Mouse (Mus musculus) heart, embryonic 11.5 days (tissue): ENCODE data around the gene Slfn5. TPM values are rescaled to one million over a fixed set of nuclear protein-coding genes. Genes with fewer than 3 reads are reported as not detected.
"Not testable (repeated sequence)": the region's sequence is repeated elsewhere in the genome, so short reads cannot be mapped to it uniquely, and the experiment has no call there.

Experiments used
- ATAC-seq: fragments of 200-750 bp; cut with Nextera tagmentation; replicated peaks from 2 replicates; pipeline ENCODE4 v1.8.0; 2017; ENCODE audit warnings: moderate library complexity; ENCODE audit not compliant: insufficient number of reproducible peaks, low FRiP score, low TSS enrichment
- H3K27ac ChIP-seq: fragments of 300-500 bp; sonication (generic); 2 replicates; pipeline ENCODE4 v1.5.1; 2014; ENCODE audit warnings: mild to moderate bottlenecking, low read depth, low read length
- H3K27me3 ChIP-seq: fragments of 300-500 bp; sonication (generic); 2 replicates; pipeline ENCODE4 v1.6.1; 2014; ENCODE audit warnings: mild to moderate bottlenecking, low read length, mixed read lengths; ENCODE audit not compliant: control insufficient read depth, insufficient read depth
- H3K36me3 ChIP-seq: fragments of 300-500 bp; sonication (generic); 2 replicates; pipeline ENCODE4 v1.6.1; 2014; ENCODE audit warnings: mild to moderate bottlenecking, low read length, moderate library complexity, mixed read lengths; ENCODE audit not compliant: control insufficient read depth, insufficient read depth
- H3K4me1 ChIP-seq: fragments of 300-500 bp; sonication (generic); 2 replicates; pipeline ENCODE4 v1.6.1; 2014; ENCODE audit warnings: low read length; ENCODE audit not compliant: control insufficient read depth, insufficient read depth
- H3K4me2 ChIP-seq: fragments of 300-500 bp; sonication (generic); 2 replicates; pipeline ENCODE4 v1.6.1; 2014; ENCODE audit warnings: mild to moderate bottlenecking, moderate library complexity
- H3K4me3 ChIP-seq: fragments of 300-500 bp; sonication (generic); 2 replicates; pipeline ENCODE4 v1.5.1; 2014; ENCODE audit warnings: low read depth, low read length
- H3K9ac ChIP-seq: fragments of 300-500 bp; sonication (generic); 2 replicates; pipeline ENCODE4 v1.6.1; 2014; ENCODE audit warnings: mild to moderate bottlenecking, low read depth, low read length, moderate library complexity
- H3K9me3 ChIP-seq: fragments of 300-500 bp; sonication (generic); replicated peaks from 2 replicates; pipeline ENCODE4 v1.6.1; 2016; ENCODE audit warnings: low read length; ENCODE audit not compliant: control insufficient read depth
- WGBS: fragments of 180-500 bp; shearing (Covaris S2); extraction: QIAGEN DNeasy Blood & Tissue Kit; methylation state at CpG from one replicate; pipeline ENCODE4 v1.1.7; 2014; ENCODE audit not compliant: insufficient replicate concordance; 5-methylcytosine and 5-hydroxymethylcytosine counted together
- polyA plus RNA-seq: library from polyadenylated mRNA; unstranded; fragments of >200 nt; fragmentation: Nextera tagmentation; extraction: Ambion mirVana; gene quantifications from 2 replicates; pipeline ENCODE4 v1.2.1, GENCODE M21; 2014

Slfn5 gene
- polyA plus RNA-seq, 1 experiment from 2014 or later = 1.4 TPM

DNA sequence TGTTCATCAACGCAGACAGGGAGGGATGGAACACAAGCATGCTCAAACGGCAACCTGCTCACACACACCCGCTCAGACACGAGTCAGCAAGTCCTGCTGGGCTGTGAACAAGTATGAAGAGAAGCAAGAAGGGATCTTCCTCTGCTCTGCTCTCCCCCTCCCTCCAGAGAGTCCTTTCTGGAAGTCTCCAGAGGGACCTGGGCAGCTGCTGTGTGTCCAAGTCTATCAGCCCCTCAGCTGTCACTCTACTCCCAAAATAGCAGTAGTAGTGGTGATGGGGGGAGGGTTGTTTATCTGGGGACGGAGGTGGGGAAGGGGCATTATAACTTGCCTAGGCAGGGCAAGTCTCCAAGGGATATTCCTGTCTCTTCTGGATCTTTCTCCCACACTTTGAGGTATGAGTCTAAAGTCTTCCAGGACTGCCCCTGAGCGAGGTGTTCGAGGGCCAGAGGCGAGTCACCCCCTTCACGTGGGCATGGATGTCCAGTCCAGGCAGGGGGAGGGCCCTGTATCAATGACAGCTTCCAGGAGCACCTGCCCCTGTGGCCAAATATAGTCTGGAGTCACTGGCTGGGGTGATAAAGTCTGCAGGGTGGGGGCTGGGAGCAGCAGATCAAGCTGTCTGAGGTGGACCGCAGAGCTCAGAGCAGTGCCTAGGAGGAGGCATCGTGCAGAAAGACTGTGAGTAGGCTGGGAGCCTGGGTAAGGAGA, 40.3 kb upstream of the Slfn5 start:
- ATAC-seq = peak; percentile 72
- H3K27ac ChIP-seq = peak overlapping the region; percentile 96
- peak overlapping the region; percentile 55 for H3K4me3 ChIP-seq
- H3K27me3 ChIP-seq = no peaks in the 10 kb centered on the region
- H3K9ac ChIP-seq = peak overlapping the region; percentile 81
- peak overlapping the region; percentile 69 for H3K4me2 ChIP-seq
- no peaks in the 10 kb centered on the region for H3K9me3 ChIP-seq
- H3K36me3 ChIP-seq = peaks cover 3% of the 10 kb centered on the region; the same call in 1 of the 2 replicates
- H3K4me1 ChIP-seq = peaks cover 35% of the 10 kb centered on the region
- 31% methylated on average over 11 of the region's 11 CpGs for WGBS

DNA sequence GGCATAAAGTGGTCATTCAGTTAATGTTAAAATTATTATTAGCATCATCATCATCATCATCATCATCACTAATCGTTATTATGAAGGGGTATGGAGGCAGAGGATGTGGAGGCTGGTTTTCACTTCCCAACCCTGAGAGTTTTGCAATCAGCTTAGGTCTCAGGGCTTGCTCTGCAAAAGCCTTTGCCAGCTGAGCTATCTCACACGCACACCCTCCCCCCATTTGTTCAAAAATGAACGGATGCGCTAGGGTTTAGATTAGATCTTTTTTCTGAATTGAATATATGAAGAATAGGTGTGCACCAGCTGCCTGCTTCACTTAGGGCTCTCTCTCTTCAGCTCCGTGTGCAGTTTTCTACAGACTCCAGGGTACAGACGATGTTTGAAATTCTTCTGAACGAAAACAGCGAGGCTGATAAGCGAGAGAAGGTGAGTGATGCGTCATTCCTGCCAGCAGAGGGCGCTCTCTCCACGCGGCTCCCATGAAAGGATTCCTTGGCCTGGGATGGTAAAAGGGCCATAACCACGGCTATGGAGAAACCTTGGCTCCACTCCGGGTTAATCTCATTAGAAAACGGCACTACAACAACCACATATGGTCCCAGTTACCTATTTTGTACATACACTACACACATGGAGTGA, 36.3 kb upstream of the Slfn5 start:
- no peaks in the 10 kb centered on the region for H3K9me3 ChIP-seq
- H3K27ac ChIP-seq = no peak overlapping the region
- H3K27me3 ChIP-seq = no peaks in the 10 kb centered on the region
- H3K9ac ChIP-seq = no peak overlapping the region
- peak overlapping the region; percentile 69 for H3K4me2 ChIP-seq
- ATAC-seq = no peak
- peaks cover 24% of the 10 kb centered on the region for H3K4me1 ChIP-seq
- 0 out of 2 replicates have a peak, but pooled peaks cover 3% of the 10 kb centered on the region for H3K36me3 ChIP-seq
- no peak overlapping the region; the same call in 1 of the 2 replicates for H3K4me3 ChIP-seq
- 8% methylated on average over 16 of the region's 16 CpGs for WGBS

DNA sequence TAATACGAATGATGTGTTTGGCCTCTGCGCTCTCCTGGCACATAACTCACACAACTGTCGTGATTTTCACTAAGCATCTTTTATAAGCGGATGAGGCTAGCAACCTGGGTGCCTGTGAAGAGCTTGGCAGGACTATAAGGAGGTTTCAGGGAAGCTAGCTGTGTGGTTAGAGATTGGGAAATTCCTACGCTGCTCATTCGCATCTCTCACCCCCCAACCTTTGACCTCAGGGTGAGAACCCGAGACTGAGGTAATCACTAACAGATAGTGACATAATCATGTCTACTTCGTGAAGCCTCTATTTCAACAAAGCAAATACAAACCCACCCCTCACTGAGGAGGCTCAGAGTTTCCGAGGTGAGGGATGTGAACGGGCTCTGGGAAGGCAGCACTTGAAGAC, 30.4 kb upstream of the Slfn5 start:
- peaks cover 7% of the 10 kb centered on the region; the same call in 1 of the 2 replicates for H3K36me3 ChIP-seq

DNA sequence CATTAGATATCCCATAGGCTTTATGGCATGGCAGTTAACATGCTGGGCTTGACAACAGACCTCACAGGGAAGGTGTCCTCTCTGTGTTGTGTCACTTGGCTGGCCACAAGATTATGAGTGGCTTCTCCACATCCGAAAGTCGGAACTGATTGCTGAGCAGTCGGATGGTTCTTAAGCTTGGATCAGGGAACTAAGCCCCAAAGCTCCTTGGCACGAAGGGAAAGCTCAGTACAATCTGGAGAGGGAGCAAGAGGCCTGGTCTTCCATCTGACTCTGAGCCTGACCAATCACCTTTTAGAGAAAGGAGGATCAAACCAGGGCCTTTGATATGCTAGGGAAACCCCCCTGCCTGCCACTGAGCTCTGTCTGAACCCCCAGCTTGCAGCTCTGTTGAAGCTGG, 29.5 kb upstream of the Slfn5 start:
- Histone ChIP-seq H3K4me2 (no peak overlapping the region), H3K9ac (no peak overlapping the region), H3K27me3 (no peaks in the 10 kb centered on the region), H3K36me3 (peaks cover 7% of the 10 kb centered on the region; the same call in 1 of the 2 replicates), H3K27ac (no peak overlapping the region), H3K4me3 (no peak overlapping the region), H3K9me3 (no peaks in the 10 kb centered on the region), H3K4me1 (peaks cover 8% of the 10 kb centered on the region)
- 68% methylated on average over 4 of the region's 4 CpGs for WGBS
- ATAC-seq = no peak

More for the DNA sequence above, 30.4 kb upstream of the Slfn5 start:
- Histone ChIP-seq H3K4me1 (peaks cover 8% of the 10 kb centered on the region), H3K27me3 (no peaks in the 10 kb centered on the region), H3K9ac (no peak overlapping the region), H3K4me3 (no peak overlapping the region), H3K4me2 (no peak overlapping the region), H3K27ac (no peak overlapping the region), H3K9me3 (no peaks in the 10 kb centered on the region)
- no peak for ATAC-seq
- 53% methylated on average over 10 of the region's 10 CpGs for whole genome bisulfite sequencing

DNA sequence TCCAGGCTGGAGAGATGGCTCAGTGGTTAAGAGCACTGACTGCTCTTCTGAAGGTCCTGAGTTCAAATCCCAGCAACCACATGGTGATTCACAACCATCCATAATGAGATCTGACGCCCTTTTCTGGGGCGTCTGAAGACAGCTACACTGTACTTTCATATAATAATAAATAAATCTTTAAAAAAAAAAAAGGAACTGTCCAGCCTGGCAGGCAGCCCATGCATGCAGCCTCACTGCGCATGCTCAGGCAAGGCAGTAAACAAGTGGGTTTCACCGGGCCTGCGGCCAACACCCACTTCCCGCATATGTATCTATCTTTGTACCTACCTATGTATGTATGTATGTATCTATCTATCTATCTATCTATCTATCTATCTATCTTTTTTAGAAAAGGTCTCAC, 27.2 kb upstream of the Slfn5 start:
- WGBS = 87% methylated on average over 6 of the region's 6 CpGs
- H3K9ac ChIP-seq, H3K36me3 ChIP-seq, H3K4me2 ChIP-seq, ATAC-seq, H3K27ac ChIP-seq, H3K9me3 ChIP-seq, H3K27me3 ChIP-seq, H3K4me3 ChIP-seq: not testable (repeated sequence)
- H3K4me1 ChIP-seq = peaks cover 10% of the 10 kb centered on the region

DNA sequence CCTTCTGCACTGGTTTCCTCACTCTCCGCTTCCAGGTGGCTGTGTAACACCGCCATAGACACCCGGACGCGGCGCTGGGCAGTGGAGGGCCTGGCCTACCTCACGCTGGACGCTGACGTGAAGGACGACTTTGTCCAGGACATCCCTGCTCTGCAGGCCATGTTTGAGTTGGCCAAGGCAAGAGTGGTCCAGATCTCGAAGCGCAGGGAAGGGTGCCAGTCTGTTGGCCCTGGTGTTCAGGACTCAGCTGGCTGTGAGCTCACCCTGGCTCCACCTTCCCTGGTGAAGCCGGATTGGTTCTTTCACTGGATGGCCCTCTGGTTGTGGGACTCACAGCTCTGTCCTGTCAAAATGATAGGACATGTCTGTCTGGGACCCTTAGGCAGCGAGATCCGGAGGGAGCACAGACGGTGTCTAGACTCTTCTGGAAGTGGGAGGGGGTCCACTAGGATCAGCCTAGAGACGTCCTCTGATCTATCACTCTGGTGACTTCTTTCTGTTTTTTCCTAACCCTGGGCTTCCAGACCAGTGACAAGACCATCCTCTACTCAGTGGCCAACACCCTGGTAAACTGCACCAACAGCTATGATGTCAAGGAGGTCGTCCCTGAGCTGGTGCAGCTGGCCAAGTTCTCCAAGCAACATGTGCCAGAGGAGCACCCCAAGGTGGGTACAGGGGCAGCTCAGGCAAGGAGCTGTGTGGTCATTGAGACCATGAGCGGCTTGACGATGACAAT, 22.1 kb upstream of the Slfn5 start:
- Histone ChIP-seq H3K4me1 (peaks cover 14% of the 10 kb centered on the region), H3K9ac (no peak overlapping the region), H3K9me3 (no peaks in the 10 kb centered on the region), H3K4me2 (no peak overlapping the region), H3K27ac (no peak overlapping the region), H3K36me3 (peaks cover 12% of the 10 kb centered on the region), H3K27me3 (peaks cover 18% of the 10 kb centered on the region), H3K4me3 (no peak overlapping the region)
- WGBS = 42% methylated on average over 20 of the region's 20 CpGs
- peak; percentile 37; the same call in 1 of the 2 replicates for ATAC-seq

DNA sequence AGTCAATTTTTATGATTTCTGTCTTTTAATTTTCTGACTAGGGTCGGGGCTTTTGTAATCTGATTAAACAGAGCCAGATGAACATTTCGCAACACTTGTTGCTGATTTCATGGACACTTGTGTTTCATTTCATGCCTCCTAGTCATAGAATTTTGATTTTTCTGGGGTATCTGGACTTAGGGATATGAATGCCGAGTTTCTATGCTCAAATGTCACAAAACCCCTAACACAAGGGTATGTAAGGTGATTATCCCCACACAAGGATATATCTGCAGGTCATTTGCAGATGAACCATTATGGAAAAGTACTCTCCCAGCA, 21.6 kb upstream of the Slfn5 start:
- H3K4me1 ChIP-seq = peaks cover 14% of the 10 kb centered on the region
- H3K4me2 ChIP-seq = no peak overlapping the region
- no peak overlapping the region for H3K9ac ChIP-seq
- peaks cover 12% of the 10 kb centered on the region for H3K36me3 ChIP-seq
- peaks cover 20% of the 10 kb centered on the region for H3K27me3 ChIP-seq
- 63% methylated on average over 3 of the region's 3 CpGs for WGBS
- H3K4me3 ChIP-seq = no peak overlapping the region
- no peak overlapping the region for H3K27ac ChIP-seq
- no peak for ATAC-seq
- H3K9me3 ChIP-seq = no peaks in the 10 kb centered on the region

DNA sequence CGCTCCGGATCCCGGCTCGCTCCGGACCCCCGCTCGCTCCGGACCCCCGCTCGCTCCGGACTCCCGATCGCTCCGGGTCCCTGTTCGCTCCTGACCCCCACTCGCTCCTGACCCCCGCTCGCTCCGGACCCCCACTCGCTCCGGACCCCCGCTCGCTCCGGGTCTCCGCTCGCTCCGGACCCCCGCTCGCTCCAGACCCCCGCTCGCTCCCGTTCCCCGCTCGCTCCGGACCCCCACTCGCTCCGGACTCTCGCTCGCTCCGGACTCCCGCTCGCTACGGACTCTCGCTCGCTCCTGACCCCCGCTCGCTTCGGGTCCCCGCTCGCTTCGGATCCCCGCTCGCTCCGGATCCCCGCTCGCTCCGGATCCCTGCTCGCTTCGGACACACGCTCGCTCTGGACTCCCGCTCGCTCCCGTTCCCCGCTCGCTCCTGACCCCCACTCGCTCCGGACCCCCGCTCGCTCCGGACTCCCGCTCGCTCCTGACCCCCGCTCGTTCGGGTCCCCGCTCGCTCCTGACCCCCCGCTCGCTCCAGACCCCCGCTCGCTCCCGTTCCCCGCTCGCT, 20.7 kb upstream of the Slfn5 start:
- WGBS = 6% methylated on average over 79 of the region's 85 CpGs
- not testable (repeated sequence) for H3K9me3 ChIP-seq, H3K27ac ChIP-seq, H3K9ac ChIP-seq, H3K4me1 ChIP-seq, ATAC-seq, H3K36me3 ChIP-seq
- H3K4me2 ChIP-seq = peak overlapping the region; percentile 81
- peaks cover 20% of the 10 kb centered on the region for H3K27me3 ChIP-seq
- H3K4me3 ChIP-seq = peak overlapping the region; percentile 53
